Mouse (Mus musculus) CD4-positive helper T cell, adult 2 months (primary cell): ENCODE measurements around the gene Neil3.
"Not testable (repeated sequence)": the region's sequence is repeated elsewhere in the genome, so short reads cannot be mapped to it uniquely, and the experiment has no call there.

Experiments used
- DNase-seq: peaks from one replicate; pipeline ENCODE4 v3.0.0-alpha.2; 2012; ENCODE audit warnings: low read depth, missing footprints, low spot score

Gene Neil3

GRCm38 (mm10) chr8:53538049-53538448 is 100.8 kb downstream of the Neil3 start:
- DNase-seq = not testable (repeated sequence)
